Mouse (Mus musculus) large intestine, adult 2 months (tissue): Measurements from ENCODE around the gene Ybx3. TPM values are rescaled to one million over a fixed set of nuclear protein-coding genes. Genes with fewer than 3 reads are reported as not detected.

ENCODE experiments used
- DNase-seq: peaks from one replicate; pipeline ENCODE4 v3.0.0-alpha.2; 2012; ENCODE audit warnings: low read depth, low spot score
- WGBS: fragments of 180-500 bp; shearing (Covaris S2); methylation state at CpG from one replicate; pipeline ENCODE4 v1.1.7; 2018; 5-methylcytosine and 5-hydroxymethylcytosine counted together
- polyA plus RNA-seq: library from polyadenylated mRNA; depleted of rRNA; stranded (reverse); fragments of >200 nt; gene quantifications from 2 replicates; pipeline ENCODE4 v1.2.3, GENCODE M21; 2012

The Ybx3 gene
- polyA plus RNA-seq, 1 experiment: 67.0 TPM

GRCm38 (mm10) chr6:131386416-131387019, 1.8 kb downstream of the Ybx3 start:
- no peak for DNase-seq
- WGBS: 26% methylated on average over 9 of the region's 9 CpGs

GRCm38 (mm10) chr6:131385469-131385868, 2.8 kb downstream of the Ybx3 start:
- DNase-seq: no peak
- 75% methylated on average over 1 of the region's 1 CpGs for WGBS

- DNase-seq: no peak
- WGBS: 26% methylated on average over 6 of the region's 6 CpGs
Measured at GRCm38 (mm10) chr6:131383713-131384330, 4.5 kb downstream of the Ybx3 start.

- no peak for DNase-seq
- 5% methylated on average over 3 of the region's 3 CpGs for WGBS
Measured at GRCm38 (mm10) chr6:131382984-131383337, 5.3 kb downstream of the Ybx3 start.

- WGBS: 8% methylated on average over 14 of the region's 14 CpGs
- no peak for DNase-seq
Measured at GRCm38 (mm10) chr6:131382232-131382983, 5.9 kb downstream of the Ybx3 start.

- no peak for DNase-seq
- 91% methylated on average over 18 of the region's 18 CpGs for WGBS
Measured at GRCm38 (mm10) chr6:131378858-131379428, 9.3 kb downstream of the Ybx3 start.

- no peak for DNase-seq
Measured at GRCm38 (mm10) chr6:131377378-131377777, 10.9 kb downstream of the Ybx3 start.

GRCm38 (mm10) chr6:131374594-131375340, 13.5 kb downstream of the Ybx3 start:
- DNase-seq: no peak
- WGBS: 79% methylated on average over 13 of the region's 13 CpGs

More at GRCm38 (mm10) chr6:131377378-131377777, 10.9 kb downstream of the Ybx3 start:
- 95% methylated on average over 5 of the region's 5 CpGs for WGBS

GRCm38 (mm10) chr6:131373160-131373559, 15.1 kb downstream of the Ybx3 start:
- DNase-seq: no peak
- 89% methylated on average over 5 of the region's 5 CpGs for WGBS

- 94% methylated on average over 5 of the region's 5 CpGs for WGBS
Measured at GRCm38 (mm10) chr6:131370767-131371166, 17.5 kb downstream of the Ybx3 start.

GRCm38 (mm10) chr6:131369866-131370616, 18.2 kb downstream of the Ybx3 start:
- WGBS: 63% methylated on average over 8 of the region's 8 CpGs
- no peak for DNase-seq

More at GRCm38 (mm10) chr6:131370767-131371166, 17.5 kb downstream of the Ybx3 start:
- no peak for DNase-seq

GRCm38 (mm10) chr6:131367101-131367500, 21.2 kb downstream of the Ybx3 start:
- no peak for DNase-seq
- 13% methylated on average over 4 of the region's 4 CpGs for WGBS

- WGBS: 88% methylated on average over 2 of the region's 2 CpGs
- DNase-seq: no peak
Measured at GRCm38 (mm10) chr6:131364353-131364752, 23.9 kb downstream of the Ybx3 start.

GRCm38 (mm10) chr6:131362987-131363765, 25.1 kb downstream of the Ybx3 start:
- no peak for DNase-seq
- 75% methylated on average over 7 of the region's 7 CpGs for WGBS

- 67% methylated on average over 5 of the region's 5 CpGs for WGBS
- no peak for DNase-seq
Measured at GRCm38 (mm10) chr6:131360693-131361092, 27.6 kb downstream of the Ybx3 start.

- no peak for DNase-seq
- WGBS: 94% methylated on average over 2 of the region's 2 CpGs
Measured at GRCm38 (mm10) chr6:131359543-131359942, 28.7 kb downstream of the Ybx3 start.

- DNase-seq: no peak
- WGBS: 16% methylated on average over 4 of the region's 4 CpGs
Measured at GRCm38 (mm10) chr6:131354913-131355312, 33.4 kb downstream of the Ybx3 start.

- under 1% methylated on average over 16 of the region's 16 CpGs for WGBS
- peak; percentile 98 for DNase-seq
Measured at GRCm38 (mm10) chr6:131353352-131353919, 34.8 kb downstream of the Ybx3 start, which contains the start of gene Styk1. Styk1 (minus strand) TSS chr6:131353597.
